Mouse (Mus musculus): ENCODE measurements around the gene Ror1.

The Ror1 gene

GRCm38 (mm10) chr4:100253401-100253800, 157.8 kb downstream of the Ror1 start:
- DNase-seq: no peak

GRCm38 (mm10) chr4:100253831-100254230, 158.2 kb downstream of the Ror1 start:
- no peak for DNase-seq

- no peak for DNase-seq
These were observed 162.9 kb downstream of the Ror1 start for GRCm38 (mm10) chr4:100258462-100258861.

GRCm38 (mm10) chr4:100263917-100264316, 168.3 kb downstream of the Ror1 start:
- DNase-seq: no peak

GRCm38 (mm10) chr4:100271059-100271735, 175.6 kb downstream of the Ror1 start:
- DNase-seq: no peak

- no peak for DNase-seq
These were observed 176.1 kb downstream of the Ror1 start for GRCm38 (mm10) chr4:100271736-100272127.

- no peak for DNase-seq
These were observed 177.8 kb downstream of the Ror1 start for GRCm38 (mm10) chr4:100273356-100273755.

- DNase-seq: no peak
These were observed 178.4 kb downstream of the Ror1 start for GRCm38 (mm10) chr4:100273807-100274480.

- no peak for DNase-seq
These were observed 180.9 kb downstream of the Ror1 start for GRCm38 (mm10) chr4:100276482-100276881.

GRCm38 (mm10) chr4:100276970-100277369, 181.4 kb downstream of the Ror1 start:
- no peak for DNase-seq

- no peak for DNase-seq
These were observed 187.7 kb downstream of the Ror1 start for GRCm38 (mm10) chr4:100283171-100283880.

GRCm38 (mm10) chr4:100284528-100284927, 188.9 kb downstream of the Ror1 start:
- no peak for DNase-seq

GRCm38 (mm10) chr4:100286111-100286541, 190.5 kb downstream of the Ror1 start:
- DNase-seq: no peak

GRCm38 (mm10) chr4:100286800-100287199, 191.2 kb downstream of the Ror1 start:
- no peak for DNase-seq

GRCm38 (mm10) chr4:100287829-100288228, 192.2 kb downstream of the Ror1 start:
- DNase-seq: no peak

GRCm38 (mm10) chr4:100291015-100291651, 195.5 kb downstream of the Ror1 start:
- no peak for DNase-seq

- DNase-seq: no peak
These were observed 202.1 kb downstream of the Ror1 start for GRCm38 (mm10) chr4:100297678-100298077.

- no peak for DNase-seq
These were observed 203.0 kb downstream of the Ror1 start for GRCm38 (mm10) chr4:100298566-100298965.

- no peak for DNase-seq
These were observed 204.6 kb downstream of the Ror1 start for GRCm38 (mm10) chr4:100300171-100300570.

GRCm38 (mm10) chr4:100301423-100301822, 205.8 kb downstream of the Ror1 start:
- no peak for DNase-seq

GRCm38 (mm10) chr4:100307365-100307764, 211.8 kb downstream of the Ror1 start:
- DNase-seq: peak in 1 of 2 experiments; percentile 49

GRCm38 (mm10) chr4:100311775-100312537, 216.4 kb downstream of the Ror1 start:
- DNase-seq: peak; percentile 13 to 33

- DNase-seq: peak; percentile 17 to 36
These were observed 219.5 kb downstream of the Ror1 start for GRCm38 (mm10) chr4:100315066-100315465.
